Mouse (Mus musculus) CH12.LX (cell line): ENCODE results near the gene Kif1a. TPM values are rescaled to one million over a fixed set of nuclear protein-coding genes. Genes with fewer than 3 reads are reported as not detected.
A peak's percentile ranks its signal among the peaks of the same experiment; 100 is the strongest.

Experiments used
- DNase-seq: peaks from one replicate; pipeline ENCODE4 v3.0.0-alpha.2; 2013; ENCODE audit errors: extremely low read depth
- H3K27ac ChIP-seq: 2 replicates; pipeline ENCODE4 v1.5.1; 2012; ENCODE audit warnings: low read depth, mild to moderate bottlenecking, control low read depth, moderate library complexity; ENCODE audit not compliant: insufficient read depth
- H3K27me3 ChIP-seq: replicated peaks from 2 replicates; pipeline ENCODE3; 2012; ENCODE audit warnings: inconsistent platforms
- H3K36me3 ChIP-seq, 2 experiments: replicated peaks in 1 of 2; 2 replicates each; pipeline versions ENCODE3 to v1.6.1; 2012; ENCODE audit warnings: inconsistent platforms in 1 of 2, low read length in 1 of 2, mild to moderate bottlenecking in 1 of 2, mixed read lengths in 1 of 2, moderate library complexity in 1 of 2; ENCODE audit not compliant: control insufficient read depth in 1 of 2, insufficient read depth in 1 of 2
- H3K4me1 ChIP-seq, 2 experiments: 2 replicates each; pipeline ENCODE4 v1.6.1; 2012; ENCODE audit warnings: inconsistent platforms in 1 of 2, moderate library complexity in 1 of 2; ENCODE audit not compliant: insufficient read depth in 2 of 2, control insufficient read depth in 1 of 2
- H3K4me2 ChIP-seq: 2 replicates; pipeline ENCODE4 v1.6.1; 2012; ENCODE audit warnings: low read depth, mild to moderate bottlenecking, control low read depth; ENCODE audit not compliant: poor library complexity, insufficient read depth, severe bottlenecking
- H3K4me3 ChIP-seq, 3 experiments: fragments of 150-350 bp in 1 of 3; sonication (generic) in 1 of 3; replicated peaks in 1 of 3; 2 replicates each; pipeline versions ENCODE3 to v1.5.1; 2011 to 2012; ENCODE audit warnings: low read depth in 2 of 3, low read length in 2 of 3, mild to moderate bottlenecking in 2 of 3, moderate library complexity in 2 of 3, control low read depth in 1 of 3, improper control_type of control experiment in 1 of 3, inconsistent platforms in 1 of 3, mixed read lengths in 1 of 3; ENCODE audit not compliant: poor library complexity in 1 of 3
- H3K79me2 ChIP-seq: replicated peaks from 2 replicates; pipeline ENCODE4 v1.6.1; 2012; ENCODE audit warnings: mild to moderate bottlenecking, moderate library complexity; ENCODE audit not compliant: control insufficient read depth, poor library complexity, insufficient read depth, severe bottlenecking; ENCODE audit errors: extremely low read depth
- H3K9ac ChIP-seq: 2 replicates; pipeline ENCODE4 v1.6.1; 2012; ENCODE audit warnings: low read depth, mild to moderate bottlenecking, control low read depth, moderate library complexity; ENCODE audit not compliant: insufficient read depth
- H3K9me3 ChIP-seq: replicated peaks from 2 replicates; pipeline ENCODE3; 2012; ENCODE audit warnings: low read length, inconsistent platforms, mixed read lengths
- BHLHE40 ChIP-seq: IDR thresholded peaks from 2 replicates; pipeline ENCODE4 v1.6.1; 2011; ENCODE audit warnings: mild to moderate bottlenecking, low read depth, low read length, improper control_type of control experiment
- CHD1 ChIP-seq: IDR thresholded peaks from 2 replicates; pipeline ENCODE4 v1.6.1; 2012; ENCODE audit warnings: low read depth, low read length, improper control_type of control experiment, inconsistent platforms
- CHD2 ChIP-seq: IDR thresholded peaks from 2 replicates; pipeline ENCODE4 v1.6.1; 2011; ENCODE audit warnings: low read length, improper control_type of control experiment
- CTCF ChIP-seq, 2 experiments: IDR thresholded peaks in 1 of 2; conservative IDR thresholded peaks in 1 of 2; 2 replicates each; pipeline ENCODE4 v1.5.1; 2011 to 2012; ENCODE audit warnings: low read depth in 2 of 2, low read length in 2 of 2, improper control_type of control experiment in 1 of 2, inconsistent platforms in 1 of 2, mild to moderate bottlenecking in 1 of 2, moderate library complexity in 1 of 2
- E2F4 ChIP-seq: IDR thresholded peaks from 2 replicates; pipeline ENCODE4 v1.6.1; 2011; ENCODE audit warnings: low read depth, low read length, improper control_type of control experiment; ENCODE audit not compliant: insufficient replicate concordance
- ELF1 ChIP-seq: IDR thresholded peaks from 2 replicates; pipeline ENCODE4 v1.6.1; 2014; ENCODE audit warnings: low read depth, mild to moderate bottlenecking, inconsistent platforms, low read length, improper control_type of control experiment
- EP300 ChIP-seq: IDR thresholded peaks from 2 replicates; pipeline ENCODE4 v1.6.1; 2011; ENCODE audit warnings: low read length, improper control_type of control experiment
- HCFC1 ChIP-seq: IDR thresholded peaks from 2 replicates; pipeline ENCODE4 v1.6.1; 2012; ENCODE audit warnings: low read depth, mild to moderate bottlenecking, inconsistent platforms, low read length, improper control_type of control experiment
- IRF4 ChIP-seq: IDR thresholded peaks from 2 replicates; pipeline ENCODE4 v1.6.1; 2014; ENCODE audit warnings: low read depth, mild to moderate bottlenecking, inconsistent platforms, low read length, improper control_type of control experiment
- JUN ChIP-seq: IDR thresholded peaks from 2 replicates; pipeline ENCODE4 v1.6.1; 2011; ENCODE audit warnings: low read depth, mild to moderate bottlenecking, low read length, improper control_type of control experiment, moderate library complexity; ENCODE audit not compliant: insufficient read depth
- JUND ChIP-seq: conservative IDR thresholded peaks from 2 replicates; pipeline ENCODE4 v1.6.1; 2011; ENCODE audit warnings: low read depth, low read length, improper control_type of control experiment
- KAT2A ChIP-seq: IDR thresholded peaks from 2 replicates; pipeline ENCODE4 v1.6.1; 2012; ENCODE audit warnings: low read length, improper control_type of control experiment, inconsistent platforms; ENCODE audit not compliant: insufficient replicate concordance
- MAX ChIP-seq: IDR thresholded peaks from 2 replicates; pipeline ENCODE4 v1.6.1; 2011; ENCODE audit warnings: low read length, improper control_type of control experiment
- MAZ ChIP-seq: IDR thresholded peaks from 2 replicates; pipeline ENCODE4 v1.6.1; 2012; ENCODE audit warnings: low read depth, mild to moderate bottlenecking, inconsistent platforms, low read length, improper control_type of control experiment, moderate library complexity
- MEF2A ChIP-seq: IDR thresholded peaks from 2 replicates; pipeline ENCODE4 v1.6.1; 2014; ENCODE audit warnings: low read depth, mild to moderate bottlenecking, inconsistent platforms, low read length, improper control_type of control experiment, borderline replicate concordance
- MXI1 ChIP-seq: IDR thresholded peaks from 2 replicates; pipeline ENCODE4 v1.6.1; 2011; ENCODE audit warnings: mild to moderate bottlenecking, low read depth, low read length, improper control_type of control experiment
- MYC ChIP-seq: IDR thresholded peaks from 2 replicates; pipeline ENCODE4 v1.6.1; 2011; ENCODE audit warnings: low read depth, mild to moderate bottlenecking, improper control_type of control experiment, low read length
- NELFE ChIP-seq: IDR thresholded peaks from 2 replicates; pipeline ENCODE4 v1.6.1; 2011; ENCODE audit warnings: low read depth, low read length, improper control_type of control experiment
- PAX5 ChIP-seq: IDR thresholded peaks from 2 replicates; pipeline ENCODE4 v1.6.1; 2012; ENCODE audit warnings: low read length, inconsistent platforms, mixed read lengths
- POLR2A ChIP-seq: IDR thresholded peaks from 2 replicates; pipeline ENCODE4 v1.6.1; 2011; ENCODE audit warnings: low read depth, mild to moderate bottlenecking, improper control_type of control experiment, low read length
- POLR2AphosphoS2 ChIP-seq: IDR thresholded peaks from 2 replicates; pipeline ENCODE4 v1.6.1; 2011; ENCODE audit warnings: low read depth, low read length, improper control_type of control experiment
- RAD21 ChIP-seq: IDR thresholded peaks from 2 replicates; pipeline ENCODE4 v1.6.1; 2011; ENCODE audit warnings: low read depth, mild to moderate bottlenecking, low read length, improper control_type of control experiment, moderate library complexity
- RCOR1 ChIP-seq: conservative IDR thresholded peaks from 2 replicates; pipeline ENCODE4 v1.6.1; 2012; ENCODE audit warnings: low read depth, mild to moderate bottlenecking, inconsistent platforms, low read length, improper control_type of control experiment
- TBP ChIP-seq: conservative IDR thresholded peaks from 2 replicates; pipeline ENCODE4 v1.6.1; 2011; ENCODE audit warnings: low read depth, low read length, improper control_type of control experiment
- TCF12 ChIP-seq: IDR thresholded peaks from 2 replicates; pipeline ENCODE4 v1.6.1; 2014; ENCODE audit warnings: low read depth, mild to moderate bottlenecking, inconsistent platforms, low read length, improper control_type of control experiment
- UBTF ChIP-seq: IDR thresholded peaks from 2 replicates; pipeline ENCODE4 v1.6.1; 2012; ENCODE audit warnings: low read depth, mild to moderate bottlenecking, inconsistent platforms, low read length, improper control_type of control experiment, moderate library complexity
- USF1 ChIP-seq: IDR thresholded peaks from 2 replicates; pipeline ENCODE4 v1.6.1; 2014; ENCODE audit warnings: low read depth, mild to moderate bottlenecking, inconsistent platforms, low read length, improper control_type of control experiment
- USF2 ChIP-seq: conservative IDR thresholded peaks from 2 replicates; pipeline ENCODE4 v1.6.1; 2011; ENCODE audit warnings: low read depth, low read length, improper control_type of control experiment
- ZC3H11A ChIP-seq: IDR thresholded peaks from 2 replicates; pipeline ENCODE4 v1.6.1; 2012; ENCODE audit warnings: low read depth, mild to moderate bottlenecking, inconsistent platforms, low read length, improper control_type of control experiment
- ZKSCAN1 ChIP-seq: IDR thresholded peaks from 2 replicates; pipeline ENCODE4 v1.6.1; 2012; ENCODE audit warnings: low read depth, inconsistent platforms, low read length, improper control_type of control experiment, borderline replicate concordance
- ZMIZ1 ChIP-seq: IDR thresholded peaks from 2 replicates; pipeline ENCODE4 v1.6.1; 2012; ENCODE audit warnings: low read depth, mild to moderate bottlenecking, inconsistent platforms, low read length, improper control_type of control experiment
- dilution Hi-C: fragments of 300-500 bp; cut with MboI; formaldehyde crosslinking; loops from 2 replicates; pipeline ENCODE4 v1.14.3; 2020; ENCODE audit warnings: low sequenced_read_pairs; ENCODE audit not compliant: extremely low pct_unique_long_range_greater_than_20kb, extremely low pct_ligation_motif_present
- in situ Hi-C: fragments of 300-500 bp; cut with MboI; formaldehyde crosslinking; loops from 3 replicates; pipeline ENCODE4 v1.14.3; 2019; ENCODE audit warnings: low sequenced_read_pairs, low pct_ligation_motif_present, low pct_unique_long_range_greater_than_20kb, mixed read lengths
- polyA plus RNA-seq: library from polyadenylated mRNA; unstranded; fragments of >175 nt; gene quantifications from 2 replicates; pipeline ENCODE4 v1.2.1, GENCODE M21; 2012; ENCODE audit warnings: low read depth; ENCODE audit not compliant: insufficient read length
- total RNA-seq, 2 experiments: library from RNA; depleted of rRNA; stranded (reverse); fragments of 300-350 nt in 1 of 2; fragments of >200 nt in 1 of 2; gene quantifications; 2 replicates each; pipeline ENCODE4 v1.2.3; 2012 to 2014

Gene Kif1a
- total and polyA plus RNA-seq, 3 experiments: 0.17 to 0.61 (median 0.17) TPM

- Histone ChIP-seq H3K9me3 (no peaks in the 10 kb centered on the region), H3K4me2 (peak overlapping the region; percentile 18; the same call in 1 of the 2 replicates), H3K4me1 (peaks cover 0 to 6% of the 10 kb centered on the region in 2 experiments; a peak in 1 of 4 replicates), H3K27ac (no peak overlapping the region), H3K4me3 (no peak overlapping the region), H3K36me3 (no peaks in the 10 kb centered on the region), H3K79me2 (no peaks in the 10 kb centered on the region), H3K9ac (no peak overlapping the region), H3K27me3 (peaks cover 60% of the 10 kb centered on the region)
- no peak for DNase-seq
- TF ChIP-seq MAX (no peak), ZKSCAN1 (no peak), TBP (no peak), E2F4 (no peak), MXI1 (no peak), USF2 (no peak), USF1 (no peak), NELFE (no peak), MEF2A (no peak), IRF4 (no peak), UBTF (no peak), RCOR1 (no peak), CTCF (conservative IDR thresholded peaks at IDR 0.05 in 1 of 2, IDR thresholded peaks at IDR 0.05 in 1 of 2; ENCODE audit: low read depth in 2 of 2, low read length in 2 of 2) (no peak), BHLHE40 (no peak), RAD21 (no peak), CHD2 (no peak), POLR2A (no peak), ZC3H11A (no peak)
- in situ Hi-C loops (no loop called here), dilution Hi-C loops (no loop called here)
Measured at GRCm38 (mm10) chr1:93051124-93051833, 50.5 kb downstream of the Kif1a start.

DNA sequence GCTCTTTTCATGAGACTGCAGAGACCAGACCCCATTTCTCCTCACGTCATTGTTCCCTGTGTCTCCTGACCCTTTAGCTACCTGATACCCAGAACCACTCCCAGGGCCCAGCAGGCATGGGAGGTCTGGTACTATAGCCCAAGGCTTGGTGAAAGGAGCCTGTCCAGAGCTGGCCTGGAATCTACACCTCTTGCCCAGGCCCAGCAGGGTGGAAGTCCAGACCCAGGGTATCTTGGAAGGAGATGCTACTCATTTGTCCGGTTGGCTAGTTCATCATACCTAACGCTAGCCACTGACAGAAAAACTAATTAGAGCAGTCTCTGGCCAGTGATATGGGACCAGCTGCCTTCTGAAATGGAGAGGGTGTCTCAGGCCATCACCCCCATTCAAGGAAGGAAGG is 51.7 kb downstream of the Kif1a start:
- Histone ChIP-seq H3K4me2 (no peak overlapping the region), H3K27me3 (peaks cover 60% of the 10 kb centered on the region), H3K9me3 (no peaks in the 10 kb centered on the region)
- in situ Hi-C loops: no loop called here
- TF ChIP-seq TCF12: no peak
- TF ChIP-seq POLR2A: no peak
- no peak for TF ChIP-seq POLR2AphosphoS2
- no peak for TF ChIP-seq JUND
- TF ChIP-seq MYC: no peak
- no peak for TF ChIP-seq JUN
- TF ChIP-seq HCFC1: no peak
- no peak for TF ChIP-seq CTCF (conservative IDR thresholded peaks at IDR 0.05 in 1 of 2, IDR thresholded peaks at IDR 0.05 in 1 of 2; ENCODE audit: low read depth in 2 of 2, low read length in 2 of 2)
- TF ChIP-seq PAX5: no peak
- no peak for TF ChIP-seq CHD1
- TF ChIP-seq MAZ: no peak
- no peak for TF ChIP-seq MEF2A
- TF ChIP-seq TBP: no peak
- no peak for TF ChIP-seq EP300
- TF ChIP-seq NELFE: no peak
- no peak for TF ChIP-seq ZC3H11A
- TF ChIP-seq ELF1: no peak
- no peak for TF ChIP-seq KAT2A
- TF ChIP-seq UBTF: no peak
- no peak for TF ChIP-seq ZMIZ1
- TF ChIP-seq, all 38 proteins: peak for 0
- Histone ChIP-seq H3K4me1 (peaks cover 0 to 6% of the 10 kb centered on the region in 2 experiments; a peak in 1 of 4 replicates), H3K4me3 (no peak overlapping the region), H3K36me3 (no peaks in the 10 kb centered on the region), H3K9ac (no peak overlapping the region), H3K27ac (no peak overlapping the region), H3K79me2 (no peaks in the 10 kb centered on the region)
- DNase-seq: no peak
- dilution Hi-C loops: no loop called here
